Mouse (Mus musculus) MEL (cell line): ENCODE results near the gene Nkd1. TPM values are rescaled to one million over a fixed set of nuclear protein-coding genes. Genes with fewer than 3 reads are reported as not detected.

Experiments used
- DNase-seq: peaks from one replicate; pipeline ENCODE4 v3.0.0; 2011; ENCODE audit warnings: low read depth, low spot score
- H3K27ac ChIP-seq: 2 replicates; pipeline ENCODE4 v1.5.1; 2012; ENCODE audit warnings: low read depth, mild to moderate bottlenecking, control low read depth, low read length, moderate library complexity; ENCODE audit not compliant: control insufficient read depth
- H3K27me3 ChIP-seq, 2 experiments: fragments of 150-350 bp in 1 of 2; sonication (generic) in 1 of 2; 2 replicates each; pipeline ENCODE4 v1.6.1; 2012; ENCODE audit warnings: low read length in 2 of 2, mild to moderate bottlenecking in 2 of 2, improper control_type of control experiment in 1 of 2, moderate library complexity in 1 of 2; ENCODE audit not compliant: insufficient read depth in 2 of 2, control insufficient read depth in 1 of 2
- H3K36me3 ChIP-seq, 2 experiments: 2 replicates each; pipeline ENCODE4 v1.6.1; 2012 to 2014; ENCODE audit warnings: low read length in 2 of 2, improper control_type of control experiment in 1 of 2, inconsistent platforms in 1 of 2, mild to moderate bottlenecking in 1 of 2; ENCODE audit not compliant: insufficient read depth in 2 of 2, control insufficient read depth in 1 of 2
- H3K4me1 ChIP-seq, 2 experiments: fragments of 150-350 bp in 1 of 2; sonication (generic) in 1 of 2; 2 replicates each; pipeline ENCODE4 v1.6.1; 2012; ENCODE audit warnings: low read length in 2 of 2, improper control_type of control experiment in 1 of 2, mild to moderate bottlenecking in 1 of 2; ENCODE audit not compliant: insufficient read depth in 2 of 2, control insufficient read depth in 1 of 2
- H3K4me3 ChIP-seq, 2 experiments: fragments of 150-350 bp in 1 of 2; sonication (generic) in 1 of 2; 2 replicates each; pipeline ENCODE4 v1.5.1; 2012; ENCODE audit warnings: low read depth in 2 of 2, low read length in 2 of 2, mild to moderate bottlenecking in 2 of 2, moderate library complexity in 2 of 2, control low read depth in 1 of 2, improper control_type of control experiment in 1 of 2; ENCODE audit not compliant: control insufficient read depth in 1 of 2, insufficient read depth in 1 of 2
- H3K79me2 ChIP-seq: 2 replicates; pipeline ENCODE4 v1.6.1; 2012; ENCODE audit warnings: mild to moderate bottlenecking, low read length, moderate library complexity; ENCODE audit not compliant: control insufficient read depth, poor library complexity, insufficient read depth
- H3K9ac ChIP-seq: 2 replicates; pipeline ENCODE4 v1.6.1; 2012; ENCODE audit warnings: low read depth, mild to moderate bottlenecking, control low read depth, low read length, moderate library complexity; ENCODE audit not compliant: control insufficient read depth, poor library complexity, severe bottlenecking
- H3K9me3 ChIP-seq: fragments of 150-350 bp; sonication (generic); replicated peaks from 2 replicates; pipeline ENCODE4 v1.6.1; 2012; ENCODE audit warnings: mild to moderate bottlenecking, low read length, improper control_type of control experiment, moderate library complexity; ENCODE audit not compliant: insufficient read depth
- BHLHE40 ChIP-seq: IDR thresholded peaks from 2 replicates; pipeline ENCODE4 v1.6.1; 2012; ENCODE audit warnings: low read depth, mild to moderate bottlenecking, inconsistent platforms, low read length, improper control_type of control experiment, borderline replicate concordance
- EP300 ChIP-seq, 2 experiments: IDR thresholded peaks; 2 replicates each; pipeline ENCODE4 v1.6.1; 2011; ENCODE audit warnings: improper control_type of control experiment in 2 of 2, low read length in 2 of 2, low read depth in 1 of 2, mild to moderate bottlenecking in 1 of 2
- ETS1 ChIP-seq: IDR thresholded peaks from 2 replicates; pipeline ENCODE4 v1.6.1; 2012; ENCODE audit warnings: low read depth, mild to moderate bottlenecking, inconsistent platforms, low read length, improper control_type of control experiment, moderate library complexity
- GABPA ChIP-seq: IDR thresholded peaks from 2 replicates; pipeline ENCODE4 v1.6.1; 2012; ENCODE audit warnings: low read depth, mild to moderate bottlenecking, inconsistent platforms, low read length, improper control_type of control experiment, moderate library complexity
- MAFK ChIP-seq: IDR thresholded peaks from 2 replicates; pipeline ENCODE4 v1.6.1; 2011; ENCODE audit warnings: low read depth, mild to moderate bottlenecking, low read length, improper control_type of control experiment, borderline replicate concordance
- MAX ChIP-seq: IDR thresholded peaks from 2 replicates; pipeline ENCODE4 v1.6.1; 2011; ENCODE audit warnings: low read length, improper control_type of control experiment
- MAZ ChIP-seq: IDR thresholded peaks from 2 replicates; pipeline ENCODE4 v1.6.1; 2012; ENCODE audit warnings: low read depth, mild to moderate bottlenecking, inconsistent platforms, low read length, improper control_type of control experiment
- MEF2A ChIP-seq: IDR thresholded peaks from 2 replicates; pipeline ENCODE4 v1.6.1; 2014; ENCODE audit warnings: low read depth, mild to moderate bottlenecking, inconsistent platforms, low read length, improper control_type of control experiment; ENCODE audit not compliant: poor library complexity, insufficient replicate concordance, severe bottlenecking; ENCODE audit errors: extremely low read depth
- MYB ChIP-seq: IDR thresholded peaks from 2 replicates; pipeline ENCODE4 v1.6.1; 2011; ENCODE audit warnings: mild to moderate bottlenecking, low read depth, low read length, improper control_type of control experiment
- POLR2A ChIP-seq, 2 experiments: IDR thresholded peaks; 2 replicates each; pipeline ENCODE4 v1.6.1; 2011 to 2012; ENCODE audit warnings: low read length in 2 of 2, mild to moderate bottlenecking in 2 of 2, control low read depth in 1 of 2, improper control_type of control experiment in 1 of 2, low read depth in 1 of 2, moderate library complexity in 1 of 2; ENCODE audit not compliant: control insufficient read depth in 1 of 2, insufficient read depth in 1 of 2, poor library complexity in 1 of 2
- RCOR1 ChIP-seq: IDR thresholded peaks from 2 replicates; pipeline ENCODE4 v1.6.1; 2012; ENCODE audit warnings: low read depth, mild to moderate bottlenecking, inconsistent platforms, low read length, improper control_type of control experiment
- SMC3 ChIP-seq: IDR thresholded peaks from 2 replicates; pipeline ENCODE4 v1.6.1; 2011; ENCODE audit warnings: low read depth, low read length, improper control_type of control experiment
- TAL1 ChIP-seq: IDR thresholded peaks from 2 replicates; pipeline ENCODE4 v1.6.1; 2012; ENCODE audit warnings: mild to moderate bottlenecking, inconsistent platforms, low read length, moderate library complexity, mixed read lengths
- TCF12 ChIP-seq: IDR thresholded peaks from 2 replicates; pipeline ENCODE4 v1.6.1; 2014; ENCODE audit warnings: low read depth, mild to moderate bottlenecking, inconsistent platforms, low read length, improper control_type of control experiment, moderate library complexity
- UBTF ChIP-seq: IDR thresholded peaks from 2 replicates; pipeline ENCODE4 v1.6.1; 2012; ENCODE audit warnings: low read depth, mild to moderate bottlenecking, inconsistent platforms, low read length, improper control_type of control experiment, moderate library complexity, borderline replicate concordance; ENCODE audit not compliant: insufficient read depth
- USF1 ChIP-seq: IDR thresholded peaks from 2 replicates; pipeline ENCODE4 v1.6.1; 2014; ENCODE audit warnings: low read depth, mild to moderate bottlenecking, inconsistent platforms, low read length, improper control_type of control experiment, moderate library complexity
- ZC3H11A ChIP-seq: IDR thresholded peaks from 2 replicates; pipeline ENCODE4 v1.6.1; 2012; ENCODE audit warnings: low read depth, mild to moderate bottlenecking, inconsistent platforms, low read length, improper control_type of control experiment
- ZMIZ1 ChIP-seq: IDR thresholded peaks from 2 replicates; pipeline ENCODE4 v1.6.1; 2012; ENCODE audit warnings: low read depth, mild to moderate bottlenecking, inconsistent platforms, low read length, improper control_type of control experiment, moderate library complexity
- polyA plus RNA-seq, 2 experiments: library from polyadenylated mRNA; stranded (reverse) in 1 of 2; unstranded in 1 of 2; fragments of >175 nt in 1 of 2; fragments of >200 nt in 1 of 2; gene quantifications; 2 replicates each; pipeline versions ENCODE4 v1.2.1 to v1.2.4; 2012; ENCODE audit warnings: low replicate concordance in 2 of 2, low read depth in 1 of 2; ENCODE audit not compliant: insufficient read length in 2 of 2, insufficient read depth in 1 of 2, missing spikeins in 1 of 2
- total RNA-seq: library from RNA; depleted of rRNA; stranded (reverse); fragments of 300-350 nt; gene quantifications from 2 replicates; pipeline ENCODE4 v1.2.3, GENCODE M21; 2012

The Nkd1 gene
- total and polyA plus RNA-seq, 3 experiments, result not detected

DNA sequence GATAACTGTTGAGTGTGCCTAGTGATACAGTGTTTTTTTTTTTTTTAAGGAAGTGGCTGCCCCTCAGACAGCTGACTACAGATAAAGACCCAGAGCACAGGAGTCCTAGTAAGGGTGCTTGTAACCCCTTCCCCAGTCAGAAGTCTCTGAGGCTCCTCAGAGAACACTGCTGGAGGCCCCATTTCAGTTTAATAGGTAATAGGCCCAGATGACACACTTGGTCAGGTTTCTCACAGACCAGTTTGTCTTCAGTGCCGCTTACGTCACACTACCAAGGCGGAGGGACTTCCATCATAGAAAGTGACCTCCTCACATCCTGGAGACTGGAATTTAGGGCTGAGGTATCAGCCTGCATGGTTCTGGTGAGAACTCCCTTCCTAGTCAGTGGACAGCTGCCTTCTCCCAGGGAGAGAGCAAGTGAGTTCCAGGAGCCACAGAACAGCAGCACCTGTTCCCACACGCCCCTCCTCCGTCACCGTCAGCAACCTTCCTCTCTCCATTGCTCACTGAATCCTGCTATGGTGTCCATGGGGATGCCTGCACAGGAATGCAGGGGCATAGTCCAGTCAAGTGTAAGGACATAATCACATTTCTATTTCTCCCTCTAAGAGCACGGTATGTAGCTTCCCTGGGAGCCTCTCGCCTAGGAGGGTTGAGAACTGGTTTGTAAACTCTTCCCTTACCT is 67.2 kb downstream of the Nkd1 start:
- DNase-seq, result no peak
- Histone ChIP-seq H3K27me3 (no peaks in the 10 kb centered on the region), H3K79me2 (no peaks in the 10 kb centered on the region), H3K4me3 (no peak overlapping the region), H3K27ac (no peak overlapping the region), H3K9ac (no peak overlapping the region), H3K36me3 (no peaks in the 10 kb centered on the region), H3K9me3 (no peaks in the 10 kb centered on the region), H3K4me1 (no peaks in the 10 kb centered on the region)
- TF ChIP-seq MEF2A (no peak), TAL1 (no peak), SMC3 (no peak), GABPA (no peak), ETS1 (no peak), BHLHE40 (no peak), TCF12 (no peak), POLR2A (IDR thresholded peaks at IDR 0.05; ENCODE audit: control insufficient read depth in 1 of 2, insufficient read depth in 1 of 2, low read depth in 1 of 2, low read length in 2 of 2, poor library complexity in 1 of 2) (no peak), ZMIZ1 (no peak), ZC3H11A (no peak), EP300 (IDR thresholded peaks at IDR 0.05; ENCODE audit: low read depth in 1 of 2, low read length in 2 of 2) (no peak), MYB (no peak), RCOR1 (no peak), MAX (no peak), MAFK (no peak)

DNA sequence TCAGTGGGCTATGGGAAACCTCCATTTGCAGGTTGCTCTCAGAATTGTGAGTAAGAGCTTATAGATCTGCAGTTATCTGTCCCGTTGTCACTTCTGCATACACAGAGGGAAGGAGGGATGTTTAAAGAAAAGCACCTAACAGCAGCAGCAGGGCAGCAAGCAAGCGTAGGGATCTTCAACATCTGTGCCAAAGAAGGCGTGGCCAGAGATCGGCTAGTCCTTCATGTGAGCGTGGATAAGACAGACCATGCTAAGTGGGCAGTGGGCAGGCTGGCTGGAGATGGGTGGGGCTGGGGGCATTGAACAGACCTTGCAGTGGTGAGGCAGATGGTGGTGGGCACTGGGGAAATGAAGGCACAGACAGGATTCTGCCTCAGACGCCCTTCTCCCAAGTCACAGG is 69.1 kb downstream of the Nkd1 start:
- no peak overlapping the region for H3K4me3 ChIP-seq
- H3K4me1 ChIP-seq, result no peaks in the 10 kb centered on the region
- no peak overlapping the region for H3K9ac ChIP-seq
- DNase-seq, result no peak
- TF ChIP-seq USF1, result no peak
- TF ChIP-seq MAZ, result no peak
- no peak for TF ChIP-seq UBTF
- no peaks in the 10 kb centered on the region for H3K27me3 ChIP-seq
- no peaks in the 10 kb centered on the region for H3K9me3 ChIP-seq
- H3K79me2 ChIP-seq, result no peaks in the 10 kb centered on the region
- H3K27ac ChIP-seq, result no peak overlapping the region
- no peaks in the 10 kb centered on the region for H3K36me3 ChIP-seq
